13 mouse cellular contexts compared by ENCODE assay signal in the genomic region with DNA sequence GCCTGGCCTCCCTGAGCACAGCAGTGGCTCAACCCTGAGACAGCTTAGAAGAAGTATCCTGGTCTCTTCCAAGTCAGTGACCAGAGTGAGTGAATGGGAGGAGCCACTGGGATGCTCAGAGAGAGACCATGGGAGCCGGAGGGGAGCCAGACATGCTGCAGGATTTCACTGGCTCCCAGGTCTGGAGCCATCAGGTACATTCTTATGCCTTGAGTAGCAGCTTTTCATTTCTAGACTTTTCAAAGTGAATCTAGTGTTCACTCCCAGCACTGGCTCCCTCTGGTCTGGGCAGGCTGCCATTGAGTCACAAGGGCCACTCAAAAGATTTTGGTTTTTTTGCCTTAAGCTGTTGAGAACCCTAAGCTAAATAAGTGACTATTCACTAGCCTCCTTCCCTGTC. TPM values are rescaled to one million over a fixed set of nuclear protein-coding genes. Genes with fewer than 3 reads are reported as not detected.
DNase-seq lines count a peak whose midpoint lies in the region; ATAC-seq and TF ChIP-seq lines count a peak whose summit lies in the region.
"Had no signal": no experiment of that assay in that cellular context is flagged by ENCODE, and none has a peak within 500 bp of the region (broad histone marks: within the 10 kb centered on the region; RNA-seq: fewer than 3 reads in every experiment).

No protein-coding gene starts in this region.

- H3K36me3 ChIP-seq in stomach, postnatal 0 days (ENCODE audit: control insufficient read depth, insufficient read depth, low read length) = no peaks in the 10 kb centered on the region

- TF ChIP-seq CTCF in lung, adult 2 months (IDR thresholded peaks at IDR 0.05; ENCODE audit: insufficient read depth, low read length) = no peak
- no peak for TF ChIP-seq CTCF in stomach, postnatal 0 days (IDR thresholded peaks at IDR 0.05; ENCODE audit: low read depth)

- H3K27me3 ChIP-seq in stomach, postnatal 0 days (ENCODE audit: control insufficient read depth, insufficient read depth, low read length) = no peaks in the 10 kb centered on the region

- no peak overlapping the region for H3K4me3 ChIP-seq in lung, adult 2 months (replicated peaks; ENCODE audit: extremely low read depth, low read depth, low read length)
- H3K4me3 ChIP-seq in stomach, postnatal 0 days (ENCODE audit: low read depth, low read length) = no peak overlapping the region

- DNase-seq in adrenal gland, postnatal 10 days = peak; percentile 57
- no peak for DNase-seq in adrenal gland, postnatal 4 days (ENCODE audit: low spot score in 2 of 2)
- peak; percentile 31 to 44 for DNase-seq in kidney, adult 8-10 months
- no peak for DNase-seq in kidney, adult 11 months
- peak; percentile 72 for DNase-seq in 3T3-L1 (ENCODE audit: low read depth, low spot score)
- DNase-seq in lung, adult 2 months = peak; percentile 81
- no peak for DNase-seq in cerebellum, adult 9-10 months
- no peak for DNase-seq in stomach, postnatal 0 days (ENCODE audit: low spot score)
- DNase-seq: cerebellum, adult 8-10 months; forebrain, postnatal 0 days; liver; right cerebral cortex, postnatal 14 days had no signal

- no peak for TF ChIP-seq POLR2A in lung, adult 2 months (IDR thresholded peaks at IDR 0.05; ENCODE audit: borderline replicate concordance, extremely low read depth, low read depth, low read length)

- H3K9ac ChIP-seq in stomach, postnatal 0 days (ENCODE audit: low read length) = no peak overlapping the region
- H3K9ac ChIP-seq: forebrain, postnatal 0 days had no signal

- no peak for TF ChIP-seq EP300 in stomach, postnatal 0 days (optimal IDR thresholded peaks at IDR 0.05)

- 73% methylated on average over 1 of the region's 1 CpGs for WGBS in lung, adult 2 months
- WGBS in stomach, postnatal 0 days = 80% methylated on average over 1 of the region's 1 CpGs

- H3K4me2 ChIP-seq in stomach, postnatal 0 days (replicated peaks; ENCODE audit: low read depth) = no peak overlapping the region

- H3K9me3 ChIP-seq in stomach, postnatal 0 days (ENCODE audit: control insufficient read depth, low read length) = no peaks in the 10 kb centered on the region
- H3K9me3 ChIP-seq: G1E had no signal

- ATAC-seq in stomach, postnatal 0 days (ENCODE audit: low FRiP score, low TSS enrichment) = no peak
- ATAC-seq: forebrain, postnatal 0 days had no signal

- H3K27ac ChIP-seq in stomach, postnatal 0 days (replicated peaks) = no peak overlapping the region

- peaks cover 14% of the 10 kb centered on the region for H3K4me1 ChIP-seq in lung, adult 2 months (ENCODE audit: control insufficient read depth, insufficient read depth, low read length)
- no peaks in the 10 kb centered on the region for H3K4me1 ChIP-seq in stomach, postnatal 0 days (replicated peaks; ENCODE audit: control insufficient read depth, insufficient read depth)

RNA-seq across cellular contexts. Expression of a gene that starts 31.5 kb away (rescaled TPM):
- total RNA-seq in adrenal gland, postnatal 10 days (2021) = 10 to 100 TPM; 68.5 to 96.0 TPM
- total RNA-seq in adrenal gland, postnatal 4 days (2021) = 100 to 1,000 TPM in 1 of 2 experiments, 10 to 100 TPM in 1; 91.1 to 101 TPM
- 47.7 and 59.1 TPM in 2 replicates for polyA plus RNA-seq in lung, adult 2 months (2012; rRNA removed)
- 33.8 and 40.4 TPM in 2 replicates for polyA plus RNA-seq in stomach, postnatal 0 days (2015; fragmentation: Nextera tagmentation; extraction: Ambion mirVana)

Comparison
In these comparisons a context has a peak if more than half of its experiments do, and no peak if none do; other contexts are left out.
1. DNase-seq: peak in adrenal gland, postnatal 10 days (single experiment), kidney, adult 8-10 months (2 of 2), 3T3-L1 (single experiment) and lung, adult 2 months (single experiment); none in adrenal gland, postnatal 4 days (0 of 2), kidney, adult 11 months (single experiment), cerebellum, adult 9-10 months (single experiment) and stomach, postnatal 0 days (single experiment).